Mouse (Mus musculus): ENCODE data around the gene Amigo1. TPM values are rescaled to one million over a fixed set of nuclear protein-coding genes. Genes with fewer than 3 reads are reported as not detected.
A peak's percentile ranks its signal among the peaks of the same experiment; 100 is the strongest.

Gene Amigo1
- polyA plus RNA-seq, 1 experiment from 2014 or later: 6.3 TPM

- no peak overlapping the region for H3K9ac ChIP-seq
- no peak overlapping the region for H3K27ac ChIP-seq (replicated peaks)
- H3K9me3 ChIP-seq (replicated peaks): no peaks in the 10 kb centered on the region
- H3K36me3 ChIP-seq: peaks cover 47% of the 10 kb centered on the region
- peaks cover 26% of the 10 kb centered on the region for H3K4me1 ChIP-seq
- no peak for ATAC-seq (ENCODE audit: insufficient number of reproducible peaks, low FRiP score, low TSS enrichment, low read depth)
- H3K4me3 ChIP-seq (replicated peaks): no peak overlapping the region
- no peak overlapping the region for H3K4me2 ChIP-seq (replicated peaks)
- H3K27me3 ChIP-seq: no peaks in the 10 kb centered on the region
These were observed 16.4 kb downstream of the Amigo1 start for GRCm38 (mm10) chr3:108202506-108202905.

- H3K4me3 ChIP-seq (replicated peaks): no peak overlapping the region
- H3K27me3 ChIP-seq: no peaks in the 10 kb centered on the region
- 93% methylated on average over 13 of the region's 13 CpGs for WGBS
- no peak for ATAC-seq (ENCODE audit: insufficient number of reproducible peaks, low FRiP score, low TSS enrichment, low read depth)
- H3K9me3 ChIP-seq (replicated peaks): no peaks in the 10 kb centered on the region
- H3K4me2 ChIP-seq (replicated peaks): no peak overlapping the region
- H3K36me3 ChIP-seq: peaks cover 51% of the 10 kb centered on the region
- H3K4me1 ChIP-seq: peaks cover 30% of the 10 kb centered on the region
- no peak overlapping the region for H3K9ac ChIP-seq
- H3K27ac ChIP-seq (replicated peaks): no peak overlapping the region
These were observed 17.1 kb downstream of the Amigo1 start for GRCm38 (mm10) chr3:108203212-108203611.

- Histone ChIP-seq H3K27ac (replicated peaks) (no peak overlapping the region), H3K4me3 (replicated peaks) (no peak overlapping the region), H3K4me2 (replicated peaks) (no peak overlapping the region), H3K36me3 (peaks cover 52% of the 10 kb centered on the region), H3K27me3 (no peaks in the 10 kb centered on the region), H3K9ac (no peak overlapping the region), H3K4me1 (peaks cover 35% of the 10 kb centered on the region), H3K9me3 (replicated peaks) (no peaks in the 10 kb centered on the region)
- 81% methylated on average over 11 of the region's 11 CpGs for WGBS
- ATAC-seq (ENCODE audit: insufficient number of reproducible peaks, low FRiP score, low TSS enrichment, low read depth): no peak
These were observed 17.6 kb downstream of the Amigo1 start for GRCm38 (mm10) chr3:108203621-108204325.

- no peak for ATAC-seq (ENCODE audit: insufficient number of reproducible peaks, low FRiP score, low TSS enrichment, low read depth)
- H3K36me3 ChIP-seq: peaks cover 52% of the 10 kb centered on the region
- H3K9me3 ChIP-seq (replicated peaks): no peaks in the 10 kb centered on the region
- peaks cover 42% of the 10 kb centered on the region for H3K4me1 ChIP-seq
- WGBS: 77% methylated on average over 11 of the region's 11 CpGs
- H3K27ac ChIP-seq (replicated peaks): no peak overlapping the region
- no peak overlapping the region for H3K9ac ChIP-seq
- H3K4me3 ChIP-seq (replicated peaks): no peak overlapping the region
- H3K27me3 ChIP-seq: no peaks in the 10 kb centered on the region
- H3K4me2 ChIP-seq (replicated peaks): no peak overlapping the region
These were observed 18.3 kb downstream of the Amigo1 start for GRCm38 (mm10) chr3:108204470-108204869.

GRCm38 (mm10) chr3:108205601-108206000 lies 19.5 kb downstream of the Amigo1 start:
- Histone ChIP-seq H3K27me3 (no peaks in the 10 kb centered on the region), H3K9me3 (replicated peaks) (no peaks in the 10 kb centered on the region), H3K4me1 (peaks cover 43% of the 10 kb centered on the region), H3K36me3 (peaks cover 52% of the 10 kb centered on the region), H3K9ac (no peak overlapping the region), H3K4me2 (replicated peaks) (no peak overlapping the region), H3K4me3 (replicated peaks) (no peak overlapping the region), H3K27ac (replicated peaks) (no peak overlapping the region)
- WGBS: 88% methylated on average over 8 of the region's 8 CpGs
- ATAC-seq (ENCODE audit: insufficient number of reproducible peaks, low FRiP score, low TSS enrichment, low read depth): no peak

GRCm38 (mm10) chr3:108206731-108207375 lies 20.7 kb downstream of the Amigo1 start:
- Histone ChIP-seq H3K4me1 (peaks cover 39% of the 10 kb centered on the region), H3K9me3 (replicated peaks) (no peaks in the 10 kb centered on the region), H3K27ac (replicated peaks) (peak overlapping the region; percentile 75), H3K4me2 (replicated peaks) (peak overlapping the region; percentile 17; the same call in 1 of the 2 replicates), H3K27me3 (no peaks in the 10 kb centered on the region), H3K36me3 (peaks cover 52% of the 10 kb centered on the region), H3K9ac (no peak overlapping the region), H3K4me3 (replicated peaks) (0 out of 2 replicates have a peak overlapping the region, but pooled peaks have one; percentile 8)
- ATAC-seq (ENCODE audit: insufficient number of reproducible peaks, low FRiP score, low TSS enrichment, low read depth): peak; percentile 26; the same call in 1 of the 2 replicates
- 51% methylated on average over 15 of the region's 15 CpGs for WGBS

GRCm38 (mm10) chr3:108209001-108209400 lies 22.9 kb downstream of the Amigo1 start:
- no peak for ATAC-seq (ENCODE audit: insufficient number of reproducible peaks, low FRiP score, low TSS enrichment, low read depth)
- no peaks in the 10 kb centered on the region for H3K27me3 ChIP-seq
- no peak overlapping the region for H3K27ac ChIP-seq (replicated peaks)
- H3K9me3 ChIP-seq (replicated peaks): no peaks in the 10 kb centered on the region
- WGBS: 52% methylated on average over 3 of the region's 3 CpGs
- 0 out of 2 replicates have a peak overlapping the region, but pooled peaks have one; percentile 58 for H3K9ac ChIP-seq
- peaks cover 35% of the 10 kb centered on the region for H3K36me3 ChIP-seq
- peaks cover 38% of the 10 kb centered on the region for H3K4me1 ChIP-seq
- peak overlapping the region; percentile 82 for H3K4me2 ChIP-seq (replicated peaks)
- peak overlapping the region; percentile 62 for H3K4me3 ChIP-seq (replicated peaks)

- H3K9ac ChIP-seq: peak overlapping the region; percentile 58
- peak overlapping the region; percentile 93; the same call in 1 of the 2 replicates for H3K27ac ChIP-seq (replicated peaks)
- no peak for ATAC-seq (ENCODE audit: insufficient number of reproducible peaks, low FRiP score, low TSS enrichment, low read depth)
- H3K4me3 ChIP-seq (replicated peaks): peak overlapping the region; percentile 62
- peak overlapping the region; percentile 82 for H3K4me2 ChIP-seq (replicated peaks)
- H3K36me3 ChIP-seq: peaks cover 29% of the 10 kb centered on the region
- peaks cover 38% of the 10 kb centered on the region for H3K4me1 ChIP-seq
- H3K27me3 ChIP-seq: no peaks in the 10 kb centered on the region
- 6% methylated on average over 8 of the region's 8 CpGs for WGBS
- no peaks in the 10 kb centered on the region for H3K9me3 ChIP-seq (replicated peaks)
These were observed 23.4 kb downstream of the Amigo1 start for GRCm38 (mm10) chr3:108209536-108209935.

- WGBS: under 1% methylated on average over 69 of the region's 72 CpGs
- Histone ChIP-seq H3K4me1 (peaks cover 36% of the 10 kb centered on the region), H3K27me3 (no peaks in the 10 kb centered on the region), H3K36me3 (peaks cover 23% of the 10 kb centered on the region), H3K4me2 (replicated peaks) (peak overlapping the region; percentile 85), H3K27ac (replicated peaks) (peak overlapping the region; percentile 93), H3K9ac (peak overlapping the region; percentile 58), H3K9me3 (replicated peaks) (no peaks in the 10 kb centered on the region), H3K4me3 (replicated peaks) (peak overlapping the region; percentile 62)
- ATAC-seq (ENCODE audit: insufficient number of reproducible peaks, low FRiP score, low TSS enrichment, low read depth): peak; percentile 95
These were observed 24.0 kb downstream of the Amigo1 start for GRCm38 (mm10) chr3:108209946-108210770.

GRCm38 (mm10) chr3:108210771-108211139 lies 24.6 kb downstream of the Amigo1 start, which contains the start of gene Atxn7l2:
Atxn7l2 (minus strand) TSS chr3:108210934.
- Histone ChIP-seq H3K27me3 (no peaks in the 10 kb centered on the region), H3K4me3 (replicated peaks) (peak within 1 kb of the TSS; percentile 62), H3K4me1 (peaks cover 35% of the 10 kb centered on the region), H3K4me2 (replicated peaks) (peak within 1 kb of the TSS; percentile 85), H3K36me3 (peaks cover 17% of the 10 kb centered on the region), H3K27ac (replicated peaks) (peak within 1 kb of the TSS; percentile 93), H3K9me3 (replicated peaks) (no peaks in the 10 kb centered on the region), H3K9ac (peak within 1 kb of the TSS; percentile 58)
- WGBS: under 1% methylated on average over 14 of the region's 14 CpGs
- peak; percentile 70 for ATAC-seq (ENCODE audit: insufficient number of reproducible peaks, low FRiP score, low TSS enrichment, low read depth)

GRCm38 (mm10) chr3:108211845-108212244 lies 25.7 kb downstream of the Amigo1 start:
- H3K4me2 ChIP-seq (replicated peaks): no peak overlapping the region

More at GRCm38 (mm10) chr3:108211845-108212244, 25.7 kb downstream of the Amigo1 start:
- 83% methylated on average over 6 of the region's 6 CpGs for WGBS
- no peak for ATAC-seq (ENCODE audit: insufficient number of reproducible peaks, low FRiP score, low TSS enrichment, low read depth)
- H3K36me3 ChIP-seq: peaks cover 6% of the 10 kb centered on the region; the same call in 1 of the 2 replicates
- H3K27ac ChIP-seq (replicated peaks): no peak overlapping the region
- no peak overlapping the region for H3K9ac ChIP-seq
- no peaks in the 10 kb centered on the region for H3K9me3 ChIP-seq (replicated peaks)
- H3K27me3 ChIP-seq: no peaks in the 10 kb centered on the region
- peaks cover 30% of the 10 kb centered on the region for H3K4me1 ChIP-seq
- no peak overlapping the region for H3K4me3 ChIP-seq (replicated peaks)

Data from embryonic facial prominence, embryonic 15.5 days (tissue).